Mouse (Mus musculus) heart, adult 8-10 months (tissue): ENCODE measurements at regions not wholly inside any gene's neighbourhood (a gene's known extent, or its start where the extent isn't known, plus 50 kb on each side); places are given as distances from the start of the nearest gene placed in this dataset. TPM values are rescaled to one million over a fixed set of nuclear protein-coding genes. Genes with fewer than 3 reads are reported as not detected.

Source experiments
- DNase-seq: peaks from one replicate; pipeline ENCODE4 v3.0.0; 2022; ENCODE audit warnings: low spot score
- microRNA-seq: library from miRNA; unstranded; fragments of <30 nt; microRNA quantifications from one replicate; pipeline ENCODE4 v1.2.0, GENCODE M21; 2022

- no peak for DNase-seq
These were observed 73.1 kb upstream of the Lrig1 start for GRCm38 (mm10) chr6:94772868-94773603.

GRCm38 (mm10) chr6:94772391-94772790 lies 72.4 kb upstream of the Lrig1 start:
- DNase-seq = no peak

- no peak for DNase-seq
These were observed 68.3 kb upstream of the Lrig1 start for GRCm38 (mm10) chr6:94768230-94768629.

DNA sequence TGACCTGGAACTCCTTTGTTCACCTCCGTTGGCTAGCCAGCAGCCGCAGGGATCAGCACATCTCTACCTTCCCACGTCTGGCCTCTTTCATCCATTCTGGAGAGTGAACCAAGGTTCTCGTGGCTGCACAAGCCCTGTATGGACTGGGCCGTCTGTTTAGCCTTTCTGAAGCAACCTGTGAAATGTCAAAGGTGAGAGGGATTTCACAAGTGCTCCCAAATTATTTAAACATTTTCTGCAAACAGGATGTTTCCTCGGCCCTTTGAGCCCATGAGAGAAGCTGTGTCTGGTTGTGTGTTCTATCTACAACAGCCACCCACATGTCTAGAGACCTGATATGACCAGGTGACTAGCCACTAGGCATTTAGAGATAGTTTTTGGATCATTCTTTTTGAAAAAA lies 65.8 kb upstream of the Lrig1 start:
- DNase-seq = no peak

GRCm38 (mm10) chr6:94761341-94761740 lies 61.4 kb upstream of the Lrig1 start:
- no peak for DNase-seq

DNA sequence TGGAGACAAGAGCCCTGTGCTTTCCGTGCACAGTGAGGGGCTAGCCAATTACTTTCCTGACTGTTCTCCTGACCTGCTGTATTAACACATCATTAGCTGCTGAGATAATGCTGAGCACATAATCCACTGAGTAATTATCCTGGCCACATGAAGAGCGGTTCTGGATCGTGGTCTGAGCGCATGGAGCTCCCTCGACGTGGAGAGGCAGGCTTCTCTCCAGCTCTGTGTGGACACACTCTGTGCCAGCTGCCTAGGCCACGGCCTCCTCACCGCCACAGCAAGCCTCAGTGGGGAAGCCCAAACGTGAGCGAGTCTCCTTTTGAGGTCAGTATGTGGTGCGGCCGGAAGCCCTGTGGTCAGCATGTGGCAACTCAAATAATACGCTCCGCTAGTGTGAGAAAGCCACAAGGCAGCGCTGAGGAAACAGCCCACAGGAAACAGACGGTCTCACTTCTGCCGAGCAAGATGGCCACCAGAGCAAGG lies 60.7 kb upstream of the Lrig1 start:
- DNase-seq = no peak

DNA sequence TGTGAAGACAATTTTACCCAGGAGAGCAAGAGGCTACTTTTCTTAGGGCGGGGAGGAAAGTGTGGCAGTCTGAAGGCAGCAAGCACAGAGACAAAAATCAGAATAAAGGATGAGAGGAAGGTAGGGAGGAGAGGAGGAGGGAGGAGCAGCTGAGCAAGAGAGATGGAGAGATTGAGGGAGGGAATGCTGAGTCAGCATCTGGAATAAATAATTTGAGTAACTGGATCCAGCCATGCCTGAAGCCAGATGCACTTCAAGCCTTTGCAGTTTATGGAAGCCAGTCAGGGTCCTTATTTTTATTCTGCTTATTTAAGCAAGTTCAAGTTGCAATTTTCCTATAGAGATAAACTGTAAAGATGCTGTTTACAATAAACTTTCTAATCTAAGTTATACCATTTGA lies 59.7 kb upstream of the Lrig1 start:
- no peak for DNase-seq

DNA sequence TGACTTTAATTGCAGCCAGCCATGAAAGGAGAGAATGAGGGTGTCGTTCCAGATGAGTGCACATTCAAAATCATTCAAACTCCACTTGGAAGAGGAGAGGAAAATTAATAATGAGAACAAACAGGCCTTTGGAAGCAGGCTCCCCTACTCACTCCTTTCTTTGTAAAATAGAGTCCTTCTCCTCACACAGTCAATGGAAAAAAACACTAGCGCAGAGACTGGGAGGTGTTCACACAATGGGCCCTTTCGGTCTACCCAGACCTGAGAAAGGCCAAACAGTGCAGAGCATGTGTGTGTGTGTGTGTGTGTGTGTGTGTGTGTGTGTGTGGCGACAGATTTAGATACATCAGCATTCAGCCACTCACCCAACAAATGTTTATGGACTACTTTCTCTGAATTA lies 56.0 kb upstream of the Lrig1 start:
- DNase-seq = no peak

DNA sequence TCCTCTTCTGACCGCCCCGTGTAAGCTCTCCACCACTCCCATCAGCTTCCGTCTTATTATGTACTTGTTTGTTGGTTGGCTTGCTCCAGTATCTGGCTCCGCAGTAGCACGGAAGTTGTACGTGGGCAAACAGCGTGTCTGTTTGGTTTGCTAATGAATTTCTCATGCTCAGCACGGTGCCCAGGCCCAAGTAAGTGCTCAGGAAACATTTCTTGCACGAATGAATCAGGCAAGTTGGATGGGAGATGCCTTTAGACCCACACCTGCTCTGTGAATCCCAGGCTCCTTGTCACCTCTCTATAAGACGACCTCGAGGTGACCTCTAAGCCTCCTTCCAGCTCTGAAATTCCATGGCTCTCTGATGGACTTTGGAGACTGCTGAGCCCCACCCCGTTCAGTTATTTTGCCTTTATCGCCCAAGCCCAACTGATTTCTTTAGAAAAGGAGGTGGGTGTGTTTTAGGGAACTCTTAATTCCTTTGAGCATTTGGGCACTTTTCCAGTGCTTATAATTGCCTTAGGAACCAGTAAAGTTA lies 55.4 kb upstream of the Lrig1 start:
- no peak for DNase-seq

DNA sequence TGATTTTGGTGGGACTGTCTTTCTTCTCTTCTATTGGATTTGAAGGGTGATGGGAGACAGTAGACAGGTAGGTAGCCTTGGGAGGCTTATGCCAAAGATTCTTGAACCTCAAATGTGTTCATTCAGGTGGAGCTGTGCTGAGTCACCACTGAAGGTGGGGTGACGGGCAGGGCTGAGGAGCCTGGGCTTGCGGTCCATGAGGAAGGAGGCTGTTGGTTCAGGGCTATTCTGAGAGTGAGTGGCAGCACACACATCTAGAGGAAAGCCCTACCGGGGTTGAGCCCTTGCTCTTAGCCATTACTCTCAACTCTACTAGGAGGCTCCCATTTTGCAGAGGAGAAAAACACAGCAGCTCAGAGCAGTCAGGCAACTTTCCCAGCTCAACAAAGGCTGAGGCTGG lies 54.6 kb upstream of the Lrig1 start:
- DNase-seq = no peak

- no peak for DNase-seq
These were observed 51.1 kb upstream of the Lrig1 start for GRCm38 (mm10) chr6:94751101-94751440.

DNA sequence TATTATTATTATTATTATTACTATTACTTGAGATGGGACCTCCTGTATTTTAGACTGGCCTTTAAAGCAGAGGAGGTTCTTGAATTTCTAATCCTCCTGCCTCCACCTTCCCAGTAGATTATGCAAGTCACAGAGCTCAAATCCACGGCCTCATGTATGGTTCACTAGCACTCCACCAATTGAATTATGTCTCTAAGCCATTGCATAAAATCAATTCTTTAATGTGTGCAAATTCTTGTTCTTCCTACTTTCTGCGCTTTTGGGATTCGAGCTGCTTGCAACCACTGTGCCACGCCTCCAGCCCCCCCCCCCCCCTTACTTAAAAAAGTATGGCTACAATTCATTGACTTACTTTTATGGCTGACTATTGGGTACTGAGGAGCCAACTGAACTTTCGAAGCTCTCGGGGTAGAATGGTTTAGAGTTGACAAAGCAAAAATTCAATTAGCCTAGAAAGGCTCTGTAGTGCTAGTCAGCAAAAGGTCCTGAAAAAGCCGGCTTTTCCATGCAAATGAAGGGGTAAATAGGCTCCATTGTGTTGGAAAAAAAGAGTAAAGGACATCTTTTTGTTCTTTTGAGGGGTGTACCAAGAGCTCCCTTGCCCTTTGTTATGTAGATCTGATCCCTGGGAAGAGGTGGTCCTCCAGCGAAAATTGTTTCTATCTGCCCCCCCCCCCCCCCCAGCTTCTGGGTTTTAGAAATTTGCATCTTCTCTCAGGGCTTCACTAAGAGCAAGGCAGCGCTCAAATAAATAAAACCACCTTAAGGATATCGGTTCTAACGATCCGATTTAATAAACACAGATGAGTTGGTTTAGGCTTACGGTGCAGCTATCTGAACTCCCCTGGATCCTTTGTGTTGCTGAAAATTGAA lies 50.5 kb upstream of the Lrig1 start:
- no peak for DNase-seq

Small RNA genes in the stretch of these regions (microRNA-seq; reads per million reads assigned to microRNA genes)
- gene Gm23364 = not detected
